Mouse (Mus musculus): ENCODE results near the gene Kat6b.
A peak's percentile ranks its signal among the peaks of the same experiment; 100 is the strongest.

DNA sequence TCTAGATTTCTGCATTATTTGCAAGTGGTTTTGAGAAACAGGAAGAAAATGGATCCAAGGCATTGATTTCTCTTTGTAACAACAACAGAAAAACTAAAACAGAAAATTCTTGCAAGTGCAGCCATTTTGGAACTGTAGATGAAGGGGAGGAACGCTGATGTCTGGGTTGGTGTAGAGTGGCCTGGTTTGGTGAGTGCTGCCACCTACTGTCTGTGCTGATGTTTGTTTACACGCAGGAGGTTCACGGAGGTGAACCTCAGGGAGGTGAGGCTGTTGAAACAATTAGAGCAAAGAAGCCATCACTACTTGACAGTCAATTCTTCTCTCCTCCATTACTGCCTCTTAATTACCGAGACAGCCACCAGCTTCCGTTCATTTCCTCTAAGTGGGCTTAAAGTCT, 178.4 kb downstream of the Kat6b start:
- TF ChIP-seq CTCF (IDR thresholded peaks at IDR 0.05; ENCODE audit: control insufficient read depth, insufficient read depth, low read length) (peak; percentile 80), POLR2A (IDR thresholded peaks at IDR 0.05; ENCODE audit: borderline replicate concordance, control insufficient read depth, low read depth, low read length) (no peak)

Data from bone marrow, adult 2 months (tissue).